Mouse (Mus musculus) brain, embryonic 14.5 days (tissue): ENCODE measurements around the gene Sec61a2.

Source experiments
- CTCF ChIP-seq: fragments of 200-500 bp; IDR thresholded peaks from 2 replicates; pipeline ENCODE4 v1.5.1; 2012; ENCODE audit warnings: inconsistent platforms, mild to moderate bottlenecking, moderate library complexity, borderline replicate concordance; ENCODE audit not compliant: insufficient read depth, insufficient read length; ENCODE audit errors: extremely low read depth
- POLR2A ChIP-seq: fragments of 200-500 bp; IDR thresholded peaks from 2 replicates; pipeline ENCODE4 v1.6.1; 2012; ENCODE audit warnings: mild to moderate bottlenecking, inconsistent platforms, borderline replicate concordance; ENCODE audit not compliant: poor library complexity, insufficient read depth, insufficient read length, severe bottlenecking; ENCODE audit errors: extremely low read depth

GRCm38 (mm10) chr2:5869746-5870145, 25.5 kb downstream of the Sec61a2 start:
- TF ChIP-seq CTCF, result no peak
- no peak for TF ChIP-seq POLR2A
